In genomic region chr15:93438663-93439062, GRCm38 (mm10) we compare ENCODE assay signal across 8 mouse cellular contexts. TPM values are rescaled to one million over a fixed set of nuclear protein-coding genes. Genes with fewer than 3 reads are reported as not detected.
DNase-seq lines count a peak whose midpoint lies in the region; ATAC-seq and TF ChIP-seq lines count a peak whose summit lies in the region.

No protein-coding gene starts in this region.

- ATAC-seq in intestine, embryonic 14.5 days (replicated peaks; ENCODE audit: low FRiP score, low TSS enrichment, low read depth) = no peak; the same call in 1 of the 2 replicates
- ATAC-seq in intestine, embryonic 15.5 days = no peak
- peak; percentile 89 for ATAC-seq in megakaryocyte, adult 5-6 weeks (ENCODE audit: poor library complexity, severe bottlenecking)

- H3K27me3 ChIP-seq in intestine, embryonic 14.5 days (replicated peaks; ENCODE audit: control insufficient read depth, insufficient read depth, low read length) = no peaks in the 10 kb centered on the region
- H3K27me3 ChIP-seq in intestine, embryonic 15.5 days (replicated peaks) = no peaks in the 10 kb centered on the region
- no peaks in the 10 kb centered on the region for H3K27me3 ChIP-seq in small intestine, adult 2 months (ENCODE audit: control insufficient read depth, insufficient read depth, low read length)

- no peak overlapping the region for H3K4me3 ChIP-seq in intestine, embryonic 14.5 days (ENCODE audit: low read depth, low read length)
- no peak overlapping the region for H3K4me3 ChIP-seq in intestine, embryonic 15.5 days (replicated peaks)
- H3K4me3 ChIP-seq in small intestine, adult 2 months (ENCODE audit: low read depth, low read length) = no peak overlapping the region

- DNase-seq in intestine, embryonic 14.5 days (ENCODE audit: low spot score) = peak; percentile 70
- peak; percentile 79 for DNase-seq in adrenal gland, postnatal 14 days
- DNase-seq in embryo, embryonic 9.5 days (ENCODE audit: extremely low spot score) = peak; percentile 47
- peak; percentile 54 to 58 for DNase-seq in heart, postnatal 36 days
- DNase-seq in layer of hippocampus, postnatal 14 days (ENCODE audit: low spot score in 2 of 2) = peak; percentile 64

- TF ChIP-seq CTCF in small intestine, adult 2 months (IDR thresholded peaks at IDR 0.05; ENCODE audit: extremely low read depth, insufficient read length, insufficient replicate concordance, low read depth, low read length) = peak; percentile 63; the same call in 1 of the 2 replicates

- peaks cover 33% of the 10 kb centered on the region for H3K36me3 ChIP-seq in intestine, embryonic 14.5 days (ENCODE audit: control insufficient read depth, insufficient read depth, low read length)
- H3K36me3 ChIP-seq in intestine, embryonic 15.5 days = peaks cover 13% of the 10 kb centered on the region
- peaks cover 16% of the 10 kb centered on the region for H3K36me3 ChIP-seq in small intestine, adult 2 months (ENCODE audit: control insufficient read depth, insufficient read depth, low read length)

- no peak for TF ChIP-seq POLR2A in small intestine, adult 2 months (IDR thresholded peaks at IDR 0.05; ENCODE audit: low read depth, low read length)

- intact Hi-C loops in heart, postnatal 36 days (cut with DNase I) = loop anchor here (1.0 kb wide), 1 partner anchor 173 kb away; no protein-coding TSS in a partner anchor

- no peak overlapping the region for H3K9ac ChIP-seq in intestine, embryonic 14.5 days (ENCODE audit: low read length)
- H3K9ac ChIP-seq in intestine, embryonic 15.5 days = no peak overlapping the region

- WGBS in intestine, embryonic 14.5 days = 43% methylated on average over 5 of the region's 5 CpGs
- 34% methylated on average over 5 of the region's 5 CpGs for WGBS in intestine, embryonic 15.5 days
- 59% methylated on average over 5 of the region's 5 CpGs for WGBS in small intestine, adult 2 months

- H3K4me1 ChIP-seq in intestine, embryonic 14.5 days (replicated peaks; ENCODE audit: control insufficient read depth, insufficient read depth, low read length) = peaks cover 7% of the 10 kb centered on the region
- H3K4me1 ChIP-seq in intestine, embryonic 15.5 days (replicated peaks) = no peaks in the 10 kb centered on the region; the same call in 1 of the 2 replicates
- peaks cover 4% of the 10 kb centered on the region; the same call in 1 of the 2 replicates for H3K4me1 ChIP-seq in small intestine, adult 2 months (ENCODE audit: control insufficient read depth, insufficient read depth, insufficient read length, low read length)

- no peak overlapping the region for H3K27ac ChIP-seq in intestine, embryonic 14.5 days (ENCODE audit: low read depth)
- H3K27ac ChIP-seq in intestine, embryonic 15.5 days = no peak overlapping the region
- H3K27ac ChIP-seq in small intestine, adult 2 months (ENCODE audit: insufficient read depth, low read depth, low read length) = no peak overlapping the region

- H3K4me2 ChIP-seq in intestine, embryonic 14.5 days (ENCODE audit: low read length) = no peak overlapping the region
- H3K4me2 ChIP-seq in intestine, embryonic 15.5 days (replicated peaks) = no peak overlapping the region

- no peaks in the 10 kb centered on the region for H3K9me3 ChIP-seq in intestine, embryonic 14.5 days (ENCODE audit: control insufficient read depth, low read length)
- no peaks in the 10 kb centered on the region for H3K9me3 ChIP-seq in intestine, embryonic 15.5 days

RNA-seq across cellular contexts. Expression of gene Pphln1, which starts 40.5 kb away (rescaled TPM):
- polyA plus RNA-seq in intestine, embryonic 14.5 days (2014; fragmentation: Nextera tagmentation; extraction: Ambion mirVana) = 28.4 and 33.0 TPM in 2 replicates
- 36.1 and 38.5 TPM in 2 replicates for polyA plus RNA-seq in intestine, embryonic 15.5 days (2015; fragmentation: Nextera tagmentation; extraction: Ambion mirVana)
- 39.2 and 39.8 TPM in 2 replicates for total RNA-seq in adrenal gland, postnatal 14 days (2021)
- 10 to 100 TPM; 19.8 to 20.7 TPM for total RNA-seq in heart, postnatal 36 days (2021)
- total RNA-seq in layer of hippocampus, postnatal 14 days (2021) = 10 to 100 TPM; 35.9 to 37.9 TPM
- 45.7 and 52.2 TPM in 2 replicates for total RNA-seq in megakaryocyte, adult 5-6 weeks (2015)
- 31.7 and 40.1 TPM in 2 replicates for total RNA-seq in megakaryocyte, adult 5-6 weeks (2017)
- 2.3 TPM in 2 replicates for polyA plus RNA-seq in small intestine, adult 2 months (2012; rRNA removed)

RNA-seq across cellular contexts. Expression of gene Zcrb1, which starts 40.5 kb away (rescaled TPM):
- polyA plus RNA-seq in intestine, embryonic 14.5 days (2014; fragmentation: Nextera tagmentation; extraction: Ambion mirVana) = 115 and 121 TPM in 2 replicates
- 111 and 114 TPM in 2 replicates for polyA plus RNA-seq in intestine, embryonic 15.5 days (2015; fragmentation: Nextera tagmentation; extraction: Ambion mirVana)
- 89.3 and 92.4 TPM in 2 replicates for total RNA-seq in adrenal gland, postnatal 14 days (2021)
- 100 to 1,000 TPM in 1 of 2 experiments, 10 to 100 TPM in 1; 92.2 to 100 TPM for total RNA-seq in heart, postnatal 36 days (2021)
- total RNA-seq in layer of hippocampus, postnatal 14 days (2021) = 10 to 100 TPM; 76.5 to 79.8 TPM
- 111 and 124 TPM in 2 replicates for total RNA-seq in megakaryocyte, adult 5-6 weeks (2015)
- total RNA-seq in megakaryocyte, adult 5-6 weeks (2017) = 66.6 and 102 TPM in 2 replicates
- 4.7 and 14.2 TPM in 2 replicates for polyA plus RNA-seq in small intestine, adult 2 months (2012; rRNA removed)
